Mouse (Mus musculus) erythroblast, embryonic 14.5 days (primary cell): Measurements from ENCODE around the gene Hcst.

Experiments
- GATA1 ChIP-seq: IDR thresholded peaks from 2 replicates; pipeline ENCODE4 v1.6.1; 2012; ENCODE audit warnings: low read length, inconsistent platforms, mixed read lengths
- TAL1 ChIP-seq: IDR thresholded peaks from 3 replicates; pipeline ENCODE4 v1.6.1; 2012; ENCODE audit warnings: low read length, inconsistent platforms, mixed read lengths

- no peak for TF ChIP-seq GATA1
- TF ChIP-seq TAL1, result no peak
Observed at GRCm38 (mm10) chr7:30454259-30454658, 34.6 kb upstream of the Hcst start.
